Mouse (Mus musculus) splenic B cell, adult 2 months (primary cell): ENCODE data around the gene Gm20708.

Source experiments
- DNase-seq: peaks from one replicate; pipeline ENCODE4 v3.0.0-alpha.2; 2011; ENCODE audit warnings: low read depth, low spot score
- H3K27me3 ChIP-seq: 2 replicates; pipeline ENCODE4 v1.6.1; 2012; ENCODE audit warnings: mild to moderate bottlenecking, low read length, moderate library complexity, mixed read lengths; ENCODE audit not compliant: control insufficient read depth, poor library complexity, insufficient read depth, severe bottlenecking
- H3K36me3 ChIP-seq: 2 replicates; pipeline ENCODE4 v1.6.1; 2012; ENCODE audit warnings: mild to moderate bottlenecking, low read length, moderate library complexity, mixed read lengths; ENCODE audit not compliant: control insufficient read depth, poor library complexity, insufficient read depth, severe bottlenecking

Gene Gm20708

DNA sequence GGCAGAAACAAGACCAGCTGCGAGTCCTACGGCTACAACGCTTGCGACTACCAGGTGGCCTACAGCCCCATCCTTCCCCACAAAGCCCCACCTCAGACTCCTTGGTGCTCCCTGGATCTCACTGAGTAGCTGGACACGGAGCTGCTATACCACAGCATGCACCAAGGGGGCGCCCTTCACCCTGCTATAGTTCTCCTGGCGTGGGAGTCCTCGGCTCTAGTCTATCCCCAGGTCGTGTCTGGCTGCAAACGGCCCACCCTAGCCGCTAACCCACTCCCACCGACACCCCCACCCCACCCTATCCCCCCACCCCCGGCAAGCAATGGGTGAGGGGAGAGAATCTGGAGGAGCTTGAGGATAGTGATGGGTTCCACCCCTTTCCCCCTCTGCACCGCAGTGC, 19.2 kb upstream of the Gm20708 start:
- Histone ChIP-seq H3K36me3 (peaks cover 16% of the 10 kb centered on the region), H3K27me3 (no peaks in the 10 kb centered on the region)
- DNase-seq: peak; percentile 83

DNA sequence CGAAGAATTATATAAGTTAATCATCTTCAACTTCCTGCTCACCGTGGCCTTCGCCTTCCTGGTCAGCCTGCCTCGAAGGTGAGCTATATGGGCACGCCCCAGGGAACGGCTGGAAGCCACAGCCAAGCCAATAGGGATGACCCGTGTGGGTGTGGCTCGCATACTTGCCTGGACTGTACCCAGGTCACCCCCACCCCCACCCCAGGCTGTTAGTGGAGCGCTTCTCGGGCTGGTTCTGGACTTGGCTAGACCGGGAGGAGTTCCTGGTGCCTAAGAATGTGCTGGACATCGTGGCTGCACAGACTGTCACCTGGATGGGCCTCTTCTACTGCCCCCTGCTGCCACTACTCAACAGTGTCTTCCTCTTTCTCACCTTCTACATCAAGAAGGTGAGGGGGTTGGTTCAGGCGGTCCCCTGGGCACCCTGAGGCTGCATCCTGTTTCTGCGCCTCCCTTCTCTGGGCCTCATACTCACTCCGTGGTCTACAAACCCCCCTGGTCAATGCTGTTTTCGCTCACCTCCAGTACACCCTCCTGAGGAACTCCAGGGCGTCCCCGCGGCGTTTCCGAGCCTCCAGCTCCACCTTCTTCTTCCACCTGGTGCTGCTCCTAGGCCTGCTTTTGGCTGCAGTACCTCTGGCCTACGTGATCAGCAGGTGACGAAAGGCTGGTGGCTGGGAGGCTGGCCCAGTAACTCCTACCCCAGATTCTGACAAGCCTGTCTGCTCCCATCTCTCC, 18.6 kb upstream of the Gm20708 start:
- DNase-seq: peak; percentile 73
- H3K27me3 ChIP-seq: no peaks in the 10 kb centered on the region
- peaks cover 14% of the 10 kb centered on the region for H3K36me3 ChIP-seq

DNA sequence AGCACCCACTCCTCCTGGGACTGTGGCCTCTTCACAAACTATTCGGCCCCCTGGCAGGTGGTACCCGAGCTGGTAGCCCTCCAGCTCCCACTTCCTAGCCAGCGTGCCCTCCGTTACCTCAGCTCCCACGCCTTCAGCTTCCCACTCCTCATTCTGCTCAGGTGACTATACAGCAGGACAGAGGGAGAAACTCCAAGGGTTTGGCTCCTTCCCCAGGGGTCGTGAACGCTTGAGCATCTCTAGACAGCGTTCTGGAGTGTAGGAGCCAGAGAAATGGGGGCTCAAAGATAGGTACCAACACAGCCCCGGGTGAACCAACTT, 18.1 kb upstream of the Gm20708 start:
- Histone ChIP-seq H3K27me3 (no peaks in the 10 kb centered on the region), H3K36me3 (peaks cover 14% of the 10 kb centered on the region)
- no peak for DNase-seq

DNA sequence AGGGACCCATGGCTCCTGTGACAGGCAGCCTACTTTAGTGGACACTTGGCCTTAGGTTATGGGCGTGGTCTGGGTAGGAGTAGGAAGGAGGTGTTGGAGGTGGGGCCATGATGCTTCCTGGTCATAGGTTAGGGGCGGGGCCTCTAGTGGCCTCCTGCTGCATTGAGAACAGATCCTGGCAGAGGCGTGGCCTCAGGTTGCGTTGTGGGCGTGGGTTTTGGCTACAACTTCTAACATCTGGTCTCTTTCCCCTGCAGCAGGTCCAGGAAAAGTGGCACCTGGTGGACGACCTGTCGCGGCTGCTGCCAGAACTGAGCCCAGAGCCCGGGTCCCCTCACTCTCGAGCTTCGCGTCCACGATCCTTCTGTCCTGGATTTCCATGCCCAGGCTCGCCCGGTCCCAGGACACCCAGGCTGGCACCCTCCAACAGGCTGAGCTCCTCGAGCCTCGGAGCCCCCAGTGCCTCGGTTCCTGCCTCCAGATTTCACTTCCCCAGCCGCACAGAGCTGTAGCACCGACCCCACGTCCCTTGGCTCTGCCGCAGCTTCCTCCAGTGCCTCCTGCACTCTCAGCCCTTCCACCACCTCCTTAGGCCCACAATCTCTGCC, 17.1 kb upstream of the Gm20708 start:
- H3K36me3 ChIP-seq: peaks cover 5% of the 10 kb centered on the region
- peak; percentile 87 for DNase-seq
- no peaks in the 10 kb centered on the region for H3K27me3 ChIP-seq

DNA sequence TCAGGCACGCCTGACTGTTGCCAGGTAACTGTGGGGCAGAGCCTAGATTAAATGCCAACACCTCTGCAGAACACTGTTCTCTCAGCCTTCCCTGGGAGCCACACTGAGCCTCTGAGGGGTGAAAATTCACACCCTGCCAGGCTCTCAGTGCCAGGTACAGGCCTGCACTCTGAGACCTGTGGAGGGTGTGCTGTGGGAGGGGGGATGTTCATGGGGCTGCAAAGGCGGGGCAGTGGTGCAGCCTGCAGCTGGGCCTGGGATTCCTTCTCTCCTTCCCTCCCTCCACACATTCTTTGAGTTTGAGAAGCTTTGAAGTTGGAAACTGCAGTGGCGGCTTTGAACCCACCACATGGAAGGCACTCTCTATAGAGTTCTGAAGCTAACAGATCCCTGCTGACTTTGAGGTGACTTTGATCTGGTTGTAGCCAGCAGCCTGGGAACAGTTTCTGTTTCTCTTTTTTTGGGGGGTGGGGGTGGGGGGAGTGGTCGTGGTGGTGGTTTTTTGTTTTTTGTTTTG, 15.4 kb upstream of the Gm20708 start:
- no peak for DNase-seq

DNA sequence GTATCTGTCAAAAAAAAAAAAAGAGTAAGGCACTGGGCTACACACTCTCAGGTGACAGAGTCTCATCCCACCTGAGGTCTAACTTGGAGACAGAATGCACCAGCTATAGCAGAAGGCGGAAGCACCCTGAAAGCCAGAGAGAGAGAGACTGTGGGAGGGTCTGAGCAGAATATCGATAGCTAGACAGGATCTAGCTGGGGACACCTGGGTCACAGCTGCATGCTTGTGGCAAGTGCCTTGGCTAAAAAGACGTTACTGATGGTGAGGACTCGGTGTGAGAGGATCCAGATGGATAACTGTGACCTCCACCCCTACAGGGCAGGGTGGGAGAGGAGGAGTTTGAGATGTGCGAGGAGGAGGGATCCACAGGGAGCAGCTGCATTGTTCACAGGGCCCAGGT, 12.5 kb upstream of the Gm20708 start:
- H3K27me3 ChIP-seq: no peaks in the 10 kb centered on the region
- H3K36me3 ChIP-seq: no peaks in the 10 kb centered on the region
- DNase-seq: no peak

More for the DNA sequence above, 15.4 kb upstream of the Gm20708 start:
- Histone ChIP-seq H3K36me3 (peaks cover 2% of the 10 kb centered on the region; the same call in 1 of the 2 replicates), H3K27me3 (no peaks in the 10 kb centered on the region)

DNA sequence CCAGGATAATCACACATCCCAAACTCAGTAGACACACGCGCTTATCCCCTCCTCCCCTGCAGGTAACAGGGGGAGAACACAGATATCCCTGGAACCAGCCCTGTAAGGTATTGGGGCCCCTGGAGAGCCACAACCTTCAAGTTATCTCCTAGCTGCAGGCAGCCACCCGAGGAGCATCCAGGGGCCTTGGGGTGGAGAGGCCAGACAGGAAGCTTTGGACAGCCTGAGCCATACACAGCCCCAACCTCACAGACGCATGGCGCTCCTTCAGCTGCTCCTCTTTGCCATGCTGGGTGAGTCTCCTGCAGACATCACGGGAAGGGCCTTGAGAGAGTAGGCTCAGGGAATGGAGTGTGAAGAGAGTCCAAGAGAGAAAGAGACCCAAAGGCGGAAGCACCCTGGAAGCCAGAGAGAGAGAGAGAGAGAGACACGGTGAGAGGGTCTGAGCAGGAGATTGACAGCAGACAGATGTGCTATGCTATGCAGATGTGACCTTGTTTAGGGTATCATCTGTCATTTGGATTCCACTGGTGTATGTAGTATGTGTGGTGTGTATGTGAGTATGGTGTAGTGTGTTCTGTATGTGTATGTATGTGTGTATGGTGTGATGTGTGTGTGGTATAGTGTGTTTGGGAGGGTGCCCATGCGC, 11.8 kb upstream of the Gm20708 start, which contains the start of gene 6030468B19Rik:
6030468B19Rik (plus strand) TSS at position 150 of the 649 bp plus-strand sequence.
- H3K27me3 ChIP-seq: no peaks in the 10 kb centered on the region
- DNase-seq: no peak
- H3K36me3 ChIP-seq: no peaks in the 10 kb centered on the region

DNA sequence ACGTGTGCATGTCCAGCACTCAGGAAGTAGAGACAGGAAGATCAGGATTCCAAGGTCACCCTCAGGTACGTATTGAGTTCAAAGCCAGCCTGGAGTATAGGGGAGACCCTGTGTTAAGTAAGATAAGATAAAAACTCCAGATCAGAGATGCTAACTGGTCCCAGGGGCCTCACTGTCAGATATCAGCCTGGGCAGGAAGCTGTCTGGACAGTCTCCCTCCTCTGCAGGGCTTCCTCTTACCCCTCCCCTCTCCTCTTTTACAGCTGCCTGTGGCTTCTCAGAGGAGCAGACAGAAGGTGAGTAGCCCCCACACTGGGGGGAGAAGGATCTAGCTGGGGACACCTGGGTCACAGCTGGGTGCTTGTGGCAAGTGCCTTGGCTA, 11.3 kb upstream of the Gm20708 start:
- Histone ChIP-seq H3K36me3 (no peaks in the 10 kb centered on the region), H3K27me3 (no peaks in the 10 kb centered on the region)
- peak; percentile 63 for DNase-seq

DNA sequence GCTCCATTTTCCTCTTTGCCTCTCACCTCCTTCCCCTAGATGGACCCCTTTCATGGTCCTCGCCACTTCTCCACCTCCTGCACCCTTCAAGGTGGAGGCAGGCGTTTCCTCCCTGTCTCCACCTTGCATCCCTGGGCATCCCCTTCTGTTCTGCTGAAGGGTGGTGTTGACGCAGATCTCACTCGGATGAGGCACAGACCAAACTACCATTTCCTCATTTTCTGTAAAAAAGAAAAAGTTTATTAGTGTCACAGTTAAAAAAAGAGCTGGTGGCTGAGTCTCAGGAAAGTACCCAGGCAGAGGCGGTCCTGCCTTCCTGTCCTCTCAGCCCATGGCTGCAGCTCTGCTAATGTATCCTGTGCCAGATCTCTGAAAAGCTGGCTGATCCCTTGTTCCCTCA, 10.3 kb upstream of the Gm20708 start:
- no peaks in the 10 kb centered on the region for H3K36me3 ChIP-seq
- peak; percentile 88 for DNase-seq
- no peaks in the 10 kb centered on the region for H3K27me3 ChIP-seq

DNA sequence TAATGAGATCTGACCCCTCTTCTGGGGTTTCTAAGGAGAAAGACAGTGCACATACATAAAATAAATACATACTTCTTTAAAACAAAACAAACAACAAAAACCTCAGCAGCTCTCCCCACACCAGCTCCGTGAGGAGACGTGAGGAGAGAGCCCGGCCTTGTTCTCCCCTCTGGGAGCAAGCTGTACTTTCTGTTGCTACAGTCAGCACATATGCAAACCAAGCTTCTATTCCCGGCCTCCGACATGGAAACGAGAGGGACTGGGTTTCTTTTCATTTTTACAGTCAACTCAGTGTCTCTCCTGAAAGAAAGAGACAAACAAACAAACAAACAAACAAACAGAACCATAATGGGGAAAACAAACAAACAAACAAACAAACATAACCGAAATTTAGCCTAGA, 9.4 kb upstream of the Gm20708 start:
- no peaks in the 10 kb centered on the region for H3K36me3 ChIP-seq
- DNase-seq: no peak
- H3K27me3 ChIP-seq: no peaks in the 10 kb centered on the region

DNA sequence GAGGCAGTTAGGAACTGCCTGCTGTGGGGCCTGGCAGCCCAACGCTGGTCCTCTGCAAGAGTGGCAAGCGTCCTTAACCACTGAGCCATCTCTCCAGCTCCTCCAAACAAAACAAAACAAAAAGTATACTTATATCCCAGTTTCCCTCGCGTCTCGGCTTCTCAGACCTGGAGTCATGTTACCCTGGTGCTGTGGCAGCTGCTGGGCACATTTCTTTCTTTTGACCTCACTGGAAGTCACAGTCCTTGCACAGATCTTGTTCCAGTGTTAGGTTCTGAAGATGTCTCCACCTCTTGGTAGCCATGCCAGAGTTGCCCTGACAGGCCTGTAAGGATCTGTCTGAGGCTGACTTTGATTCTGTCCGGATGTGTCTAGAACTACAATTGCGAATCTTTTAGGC, 7.8 kb upstream of the Gm20708 start:
- Histone ChIP-seq H3K27me3 (no peaks in the 10 kb centered on the region), H3K36me3 (no peaks in the 10 kb centered on the region)
- DNase-seq: no peak

DNA sequence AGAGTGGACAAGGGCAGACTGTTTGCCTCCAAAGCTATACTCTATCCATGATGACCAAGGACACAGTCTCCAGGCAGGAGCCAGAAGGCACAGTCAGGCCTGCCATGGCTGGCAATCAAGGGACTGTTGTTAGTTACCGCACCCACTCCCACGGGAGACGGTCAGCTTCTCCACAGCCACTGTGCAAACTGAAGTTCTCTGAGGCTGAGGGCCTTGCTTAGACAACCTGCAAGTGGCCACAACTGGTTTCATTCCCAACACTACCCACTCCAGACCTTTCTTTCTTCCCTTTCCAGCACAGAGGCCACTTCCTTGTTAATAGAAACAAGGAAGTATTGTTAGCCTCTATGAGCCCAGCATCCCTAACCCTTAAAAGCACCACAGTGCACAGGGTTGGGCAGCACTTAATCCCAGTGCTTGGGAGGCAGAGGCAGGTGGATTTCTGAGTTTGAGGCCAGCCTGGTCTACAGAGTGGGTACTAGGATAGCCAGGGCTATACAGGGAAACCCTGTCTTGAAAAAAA, 6.2 kb upstream of the Gm20708 start:
- DNase-seq: no peak
- Histone ChIP-seq H3K27me3 (no peaks in the 10 kb centered on the region), H3K36me3 (no peaks in the 10 kb centered on the region)

DNA sequence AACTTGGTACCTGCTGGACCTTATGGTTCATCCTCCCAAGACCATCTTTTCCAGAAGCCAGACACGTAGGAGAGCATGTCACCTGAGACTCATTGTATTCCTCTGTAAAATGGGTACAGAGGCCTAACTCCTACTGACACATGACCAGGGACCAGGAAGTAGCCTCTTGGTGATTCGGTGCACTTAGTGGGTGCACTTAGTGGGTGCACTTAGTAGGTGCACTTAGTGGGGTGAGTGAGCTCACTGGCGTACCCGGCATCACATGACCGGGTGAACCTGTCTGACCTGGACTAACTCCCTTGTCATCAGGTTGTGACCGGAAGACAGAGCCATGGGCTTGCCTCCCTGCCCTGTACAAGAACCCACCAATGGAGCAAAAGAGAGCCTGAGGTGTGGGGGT, 2.7 kb upstream of the Gm20708 start:
- Histone ChIP-seq H3K36me3 (no peaks in the 10 kb centered on the region), H3K27me3 (no peaks in the 10 kb centered on the region)
- DNase-seq: no peak

DNA sequence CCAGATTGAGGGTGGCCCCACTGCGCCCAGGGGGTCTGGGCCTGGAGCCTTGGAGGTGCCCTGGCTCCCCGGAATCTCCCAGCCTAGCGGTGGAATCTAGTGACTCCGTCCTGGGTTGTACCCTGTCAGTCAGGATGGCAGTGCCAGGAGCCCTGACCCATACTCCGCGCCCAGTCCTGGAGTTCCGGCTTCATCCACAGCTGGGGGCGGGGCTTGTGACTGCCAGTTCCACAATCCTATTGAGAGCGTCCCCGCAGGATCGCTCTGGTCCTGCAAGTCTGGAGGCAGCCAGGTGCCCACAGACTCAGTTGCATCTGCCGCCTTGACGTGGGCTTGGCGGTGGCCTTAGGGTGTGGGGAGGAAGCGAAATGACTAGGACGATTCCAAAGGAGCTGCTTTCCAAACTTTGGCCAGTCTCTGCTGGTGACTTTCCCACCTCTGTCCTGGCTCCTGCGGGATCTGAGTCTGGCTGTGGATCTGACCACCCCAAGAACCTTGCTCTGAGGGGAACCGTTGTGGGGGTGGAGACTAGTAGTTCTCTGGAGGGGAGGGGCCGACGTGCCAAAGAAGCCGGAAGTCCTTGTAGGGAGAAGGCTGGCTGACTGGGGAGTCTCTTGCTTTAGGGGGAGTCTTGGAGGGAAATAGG, 1.1 kb downstream of the Gm20708 start:
- H3K36me3 ChIP-seq: peaks cover 8% of the 10 kb centered on the region
- H3K27me3 ChIP-seq: no peaks in the 10 kb centered on the region
- DNase-seq: peak; percentile 85

DNA sequence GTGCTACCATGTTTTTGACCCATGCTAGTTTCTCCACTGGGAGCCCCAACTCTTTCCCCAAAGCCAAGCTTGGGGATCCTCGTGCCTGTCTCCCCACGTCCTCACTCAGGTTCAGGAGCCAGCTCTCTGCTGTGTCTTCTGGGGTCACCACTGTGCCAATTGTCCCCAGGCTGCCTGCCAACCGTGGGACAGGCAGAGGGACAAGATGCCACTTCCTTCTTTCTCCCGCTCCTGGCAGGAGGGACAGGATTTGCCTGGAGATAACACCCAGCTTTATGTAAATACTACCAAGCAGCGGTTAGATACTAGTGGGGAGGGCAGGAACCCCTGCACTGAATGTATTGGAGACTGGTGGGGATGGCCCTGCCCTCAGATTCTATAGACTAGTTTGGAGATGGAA, 4.4 kb downstream of the Gm20708 start:
- no peak for DNase-seq
- Histone ChIP-seq H3K27me3 (no peaks in the 10 kb centered on the region), H3K36me3 (peaks cover 9% of the 10 kb centered on the region)
